Mouse (Mus musculus) CD4-positive, CD25-positive, alpha-beta regulatory T cell, adult 4 months (primary cell): Measurements from ENCODE around the gene Cped1. TPM values are rescaled to one million over a fixed set of nuclear protein-coding genes. Genes with fewer than 3 reads are reported as not detected.
"Not testable (repeated sequence)": the region's sequence is repeated elsewhere in the genome, so short reads cannot be mapped to it uniquely, and the experiment has no call there.

Experiments used
- ATAC-seq: one replicate; pipeline ENCODE4 v1.8.0; 2017
- polyA plus RNA-seq, 2 experiments: library from polyadenylated mRNA; unstranded; fragments of 100-300 nt; shearing (Covaris generic); gene quantifications; one replicate each; pipeline ENCODE4 v1.2.1; 2017

The Cped1 gene
- polyA plus RNA-seq, 2 experiments from 2014 or later: 0.15 TPM; not detected in 1

DNA sequence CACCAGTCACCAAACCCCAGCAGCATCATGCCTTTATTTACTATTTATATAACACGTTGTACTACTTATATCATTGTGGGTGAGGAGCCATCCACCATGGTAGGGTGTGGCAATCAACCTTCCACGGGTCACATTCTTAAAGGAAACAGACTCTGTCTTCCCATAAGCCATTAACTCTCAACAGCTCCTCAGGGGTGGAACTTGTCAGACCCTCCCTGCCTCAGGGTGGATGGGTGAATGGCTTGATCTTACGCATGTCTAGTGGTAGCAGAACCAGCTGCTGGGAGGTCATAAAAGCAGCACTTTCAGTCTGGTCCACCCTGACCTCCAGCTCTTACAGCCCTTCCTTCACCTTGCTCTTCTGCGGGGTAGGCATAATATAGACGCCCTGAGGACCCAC lies 100.3 kb downstream of the Cped1 start:
- ATAC-seq: no peak

DNA sequence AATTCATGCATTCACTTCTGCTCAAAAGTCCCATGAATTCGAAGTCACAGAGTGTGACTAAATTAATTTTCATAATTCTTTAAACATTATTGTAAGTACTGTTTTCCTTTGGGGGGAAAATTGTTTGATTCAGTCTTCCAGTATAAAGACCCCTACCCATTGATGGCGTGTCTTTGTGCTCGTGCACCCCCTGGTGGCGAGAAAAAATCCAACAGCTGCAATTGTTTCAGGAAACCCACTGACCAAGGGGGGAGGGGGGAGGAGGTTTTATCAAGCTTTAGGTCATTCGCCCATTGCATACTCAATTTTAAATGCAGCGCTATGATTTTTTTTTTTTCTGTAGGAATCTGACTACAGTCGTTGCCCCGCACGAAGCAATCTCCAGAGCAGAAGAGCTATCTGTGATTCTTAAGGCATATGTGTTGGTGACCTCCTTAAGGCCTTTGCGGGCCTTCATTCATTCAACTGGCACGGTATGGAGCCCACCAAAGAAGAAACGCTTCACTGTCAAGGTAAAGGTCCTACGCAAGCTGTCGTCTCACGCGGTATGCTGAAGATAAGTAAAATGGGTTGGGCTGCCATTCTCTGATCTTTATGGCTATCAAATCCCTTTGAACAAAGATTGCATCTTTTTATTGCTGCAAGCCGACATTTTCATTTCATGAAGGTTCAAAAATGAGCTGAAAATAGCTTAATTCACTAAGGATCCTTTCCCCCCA lies 102.8 kb downstream of the Cped1 start:
- no peak for ATAC-seq

DNA sequence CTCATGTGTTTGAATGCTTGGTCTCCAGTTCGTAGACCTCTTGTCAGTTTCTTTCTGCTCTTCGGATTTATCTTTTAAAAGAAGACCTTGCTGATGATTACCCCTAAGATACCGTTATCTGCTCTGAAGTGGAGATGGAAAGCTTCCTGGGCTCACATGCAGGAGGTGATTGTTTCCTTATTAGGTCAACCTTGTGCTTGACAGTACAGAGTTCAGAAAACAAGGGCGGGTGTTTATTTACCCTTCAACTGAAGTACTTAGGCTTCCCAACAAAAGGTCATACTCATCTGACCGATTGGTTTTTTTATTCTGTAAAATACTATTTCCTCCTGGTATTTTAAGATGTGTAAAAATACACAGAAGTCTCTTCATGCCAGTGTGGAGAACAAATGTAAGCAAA lies 106.1 kb downstream of the Cped1 start:
- no peak for ATAC-seq

DNA sequence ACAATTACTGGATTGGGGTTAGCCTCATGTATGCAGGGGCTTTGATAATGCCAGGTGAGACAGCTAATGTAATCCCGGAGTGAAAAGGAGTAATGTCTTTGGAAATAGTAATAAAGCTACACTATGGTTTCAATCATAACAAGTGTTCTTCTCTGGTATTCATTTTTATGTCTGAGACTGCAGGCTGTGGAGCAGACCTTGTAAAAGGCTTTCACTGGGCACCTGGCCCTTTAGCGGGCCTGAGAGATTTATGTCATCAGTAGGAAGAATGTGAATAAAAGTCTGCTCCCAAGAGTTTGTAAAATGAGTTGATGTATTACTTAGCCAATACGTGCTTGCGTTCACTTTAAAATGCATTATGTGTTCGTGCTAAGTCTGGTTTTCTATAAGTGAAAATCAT lies 108.1 kb downstream of the Cped1 start:
- no peak for ATAC-seq

DNA sequence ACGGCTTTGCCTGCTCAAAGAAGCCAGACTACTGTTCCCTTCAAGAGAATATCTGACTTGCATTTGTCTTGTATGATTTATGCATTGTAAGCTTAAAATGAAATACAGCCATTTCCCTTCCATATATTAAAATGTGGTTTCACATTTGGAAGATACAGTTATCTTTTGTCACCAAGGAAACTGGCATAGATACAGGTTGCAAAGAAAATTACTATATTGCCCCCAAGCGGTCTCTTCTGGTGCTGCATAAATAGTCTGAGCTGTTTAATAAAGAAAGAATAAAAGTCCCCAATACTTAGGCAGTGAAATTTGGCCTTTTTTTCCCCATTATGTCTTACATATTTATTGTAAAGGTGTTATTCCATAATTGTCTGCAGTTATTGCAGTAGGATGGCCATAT lies 112.0 kb downstream of the Cped1 start:
- ATAC-seq: no peak

DNA sequence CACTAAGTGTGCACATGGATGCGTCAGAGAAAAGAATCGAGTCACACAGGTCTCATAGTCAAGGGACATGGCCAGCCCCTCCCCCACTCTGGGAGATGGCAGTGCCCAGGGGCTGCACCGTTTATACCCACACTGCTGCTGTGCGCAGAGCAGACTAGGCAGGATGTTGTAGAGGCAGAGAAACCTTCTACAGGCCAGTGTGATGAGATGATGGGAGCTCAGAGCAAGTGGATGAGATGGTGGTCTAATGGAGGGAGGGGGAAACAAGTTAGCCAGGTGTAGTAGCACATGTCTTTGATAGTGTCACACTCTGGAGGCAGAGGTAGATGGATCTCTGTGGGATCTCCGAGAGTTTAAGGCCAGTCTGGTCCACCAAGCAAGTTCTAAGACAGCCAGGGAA lies 114.1 kb downstream of the Cped1 start:
- no peak for ATAC-seq

DNA sequence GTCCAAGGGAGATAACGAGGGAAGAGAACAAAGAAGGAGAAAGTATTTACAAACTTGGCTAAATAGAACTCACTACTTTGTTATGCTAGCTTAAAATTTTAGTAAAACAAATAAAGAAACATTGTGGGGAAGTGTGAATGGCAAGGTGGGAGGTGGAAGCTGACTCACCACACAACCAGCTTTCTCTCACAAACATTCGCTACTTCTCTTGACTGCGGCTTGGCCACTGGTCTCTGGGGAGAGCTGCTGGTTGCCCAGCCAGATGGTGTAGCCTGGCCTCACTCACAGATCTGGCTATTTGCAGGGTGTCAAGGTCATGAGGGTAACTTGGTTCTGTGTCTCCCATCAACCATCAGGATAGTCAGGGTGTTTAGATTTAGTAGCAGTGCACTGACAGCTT lies 116.2 kb downstream of the Cped1 start:
- ATAC-seq: no peak

DNA sequence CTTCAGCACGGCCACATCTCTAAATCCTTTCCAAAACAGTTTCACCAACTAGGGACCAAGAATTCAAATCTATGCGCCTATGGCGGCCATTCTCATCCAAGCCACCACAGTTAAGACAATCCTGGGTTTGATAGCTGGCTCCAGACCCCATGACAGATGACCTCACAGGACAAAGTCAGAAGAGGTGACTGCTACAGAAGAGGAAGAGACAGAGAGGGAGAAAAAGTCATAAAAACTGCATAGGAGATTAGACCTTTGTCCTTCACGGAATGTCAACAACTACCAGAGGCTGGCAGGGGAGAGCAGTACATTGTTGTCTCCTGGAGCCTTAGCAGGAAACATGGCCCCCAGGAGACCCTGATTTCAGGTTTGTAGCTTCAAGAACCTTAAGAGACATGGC lies 117.0 kb downstream of the Cped1 start:
- ATAC-seq: no peak

DNA sequence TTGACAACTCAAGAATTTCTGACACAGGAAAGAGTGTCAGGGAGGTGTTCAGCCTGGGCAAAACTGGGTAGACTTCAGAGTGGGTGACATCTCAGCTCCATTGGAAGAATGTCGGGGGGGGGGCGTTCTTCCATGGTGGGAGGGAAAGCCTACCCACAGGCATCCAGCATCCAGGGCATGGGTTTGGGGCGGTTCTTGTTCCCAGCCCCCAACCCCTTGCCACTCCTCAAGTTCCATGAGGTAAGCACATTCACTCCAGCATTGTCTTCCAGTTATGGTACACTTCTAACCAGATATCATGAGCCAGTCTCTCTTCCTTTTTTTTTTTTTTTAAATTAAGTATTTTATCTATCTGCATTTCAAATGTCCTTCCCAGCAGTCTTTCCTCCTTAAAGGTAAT lies 118.0 kb downstream of the Cped1 start:
- no peak for ATAC-seq

DNA sequence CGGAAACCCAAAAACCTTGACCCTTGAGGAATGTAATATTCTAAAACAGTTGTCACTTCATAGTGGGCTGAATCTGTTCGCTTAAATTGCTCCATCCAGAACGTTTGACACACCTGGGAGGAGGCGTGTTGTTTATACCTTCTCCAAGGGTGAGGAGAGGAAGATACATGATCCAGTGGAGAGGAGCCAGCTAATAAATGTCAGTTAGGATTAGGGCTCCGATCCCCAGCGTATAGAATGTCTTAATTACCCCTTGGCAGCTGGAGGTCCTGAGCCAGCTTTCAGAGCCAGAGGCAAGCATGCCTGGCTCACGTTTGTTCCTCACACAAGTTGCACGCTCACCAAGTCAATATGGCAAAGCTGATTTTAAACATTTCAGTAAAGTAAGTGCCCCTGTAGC lies 118.5 kb downstream of the Cped1 start:
- ATAC-seq: no peak

DNA sequence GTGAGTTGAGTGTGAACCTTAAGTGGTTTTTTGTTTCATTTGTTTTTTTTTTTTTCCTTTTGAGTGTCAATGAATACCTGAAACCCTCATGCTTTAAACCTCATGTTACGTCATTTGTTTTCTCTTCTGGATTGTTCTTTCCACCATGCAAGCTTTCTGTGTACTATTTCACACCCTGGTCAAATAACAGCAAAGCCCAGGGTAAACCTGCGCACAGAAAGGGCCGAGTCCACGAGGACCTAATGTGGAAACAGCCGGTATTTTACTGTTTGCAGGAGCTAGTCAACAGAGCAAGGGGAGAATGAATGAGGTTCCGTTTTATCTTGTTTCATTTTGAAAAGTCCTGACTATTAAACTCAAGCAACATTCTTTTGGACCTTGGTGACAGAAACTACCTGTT lies 128.4 kb downstream of the Cped1 start:
- no peak for ATAC-seq

DNA sequence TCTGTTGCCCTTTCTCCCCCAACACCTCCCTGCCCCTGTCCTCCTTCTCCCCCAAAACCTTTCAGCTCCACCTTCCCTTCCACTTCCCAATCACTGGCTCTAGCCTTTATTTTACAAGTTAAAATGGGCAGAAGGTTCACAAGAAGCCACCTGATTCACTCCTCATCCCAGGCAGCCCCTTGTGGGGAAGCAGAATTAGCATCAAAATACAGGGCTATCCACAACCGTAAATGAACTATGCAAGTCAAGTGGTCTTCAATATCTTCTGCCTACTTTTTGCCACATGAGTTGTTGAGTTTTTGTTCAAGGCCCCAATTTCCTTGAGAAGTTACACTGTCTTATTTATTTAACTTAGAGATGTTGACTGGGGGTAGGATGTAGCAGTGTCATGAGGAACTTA lies 131.0 kb downstream of the Cped1 start:
- ATAC-seq: no peak

DNA sequence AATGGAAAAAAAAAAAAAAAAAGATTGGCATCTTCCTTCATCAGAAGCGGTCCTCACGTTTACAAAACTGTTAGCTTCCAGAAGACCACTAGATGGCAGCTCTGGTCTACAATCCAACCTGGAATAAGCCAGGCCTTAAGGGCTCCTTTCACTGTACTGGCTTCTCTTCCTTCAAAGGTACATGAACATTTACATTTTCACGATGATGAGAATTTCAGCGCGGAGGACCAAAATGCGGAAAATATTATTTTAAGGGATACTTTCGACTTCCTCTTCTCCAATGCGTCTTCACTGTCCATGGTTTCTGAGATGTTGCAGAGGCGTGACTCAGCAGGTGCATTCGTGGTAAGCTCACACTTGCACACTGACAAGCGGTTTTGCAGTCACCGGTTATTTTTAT lies 136.4 kb downstream of the Cped1 start:
- ATAC-seq: peak; percentile 81

DNA sequence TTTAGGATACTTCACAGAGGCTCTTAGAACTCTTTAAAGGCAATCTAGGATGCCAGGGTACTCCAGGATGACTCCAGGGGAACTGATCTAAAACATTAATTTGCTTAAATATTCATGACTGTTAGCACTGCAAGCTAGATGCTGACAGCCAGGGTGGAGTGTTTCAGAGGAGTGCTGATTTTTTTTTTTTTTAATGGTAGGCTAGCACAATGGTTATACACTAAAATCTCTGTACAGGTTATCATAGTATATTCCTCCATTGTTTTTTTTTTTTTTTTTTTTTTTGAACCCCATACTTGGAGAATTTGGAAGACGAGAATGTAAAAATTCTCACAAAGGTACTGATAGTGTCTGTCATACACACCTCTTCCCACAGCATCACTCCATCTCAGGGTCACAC lies 137.0 kb downstream of the Cped1 start:
- no peak for ATAC-seq

DNA sequence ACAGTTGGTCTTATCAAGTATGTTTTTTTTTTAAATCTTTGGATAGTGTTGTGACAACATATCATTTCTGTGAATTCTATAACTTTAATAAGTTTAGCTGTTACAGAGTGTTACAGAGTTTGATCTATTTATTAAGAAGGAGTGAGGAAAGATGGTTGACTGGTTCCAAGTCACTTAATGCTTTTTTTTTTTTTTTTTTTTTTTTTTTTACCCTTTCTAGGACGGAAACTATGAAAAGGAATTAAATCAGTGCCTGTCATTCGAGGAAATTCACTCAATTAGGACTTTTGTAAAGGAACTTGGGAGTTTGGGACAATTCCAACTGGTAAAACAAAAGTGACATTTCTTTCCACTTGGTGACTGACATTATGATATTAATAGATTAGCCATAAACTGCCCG lies 137.6 kb downstream of the Cped1 start:
- no peak for ATAC-seq

DNA sequence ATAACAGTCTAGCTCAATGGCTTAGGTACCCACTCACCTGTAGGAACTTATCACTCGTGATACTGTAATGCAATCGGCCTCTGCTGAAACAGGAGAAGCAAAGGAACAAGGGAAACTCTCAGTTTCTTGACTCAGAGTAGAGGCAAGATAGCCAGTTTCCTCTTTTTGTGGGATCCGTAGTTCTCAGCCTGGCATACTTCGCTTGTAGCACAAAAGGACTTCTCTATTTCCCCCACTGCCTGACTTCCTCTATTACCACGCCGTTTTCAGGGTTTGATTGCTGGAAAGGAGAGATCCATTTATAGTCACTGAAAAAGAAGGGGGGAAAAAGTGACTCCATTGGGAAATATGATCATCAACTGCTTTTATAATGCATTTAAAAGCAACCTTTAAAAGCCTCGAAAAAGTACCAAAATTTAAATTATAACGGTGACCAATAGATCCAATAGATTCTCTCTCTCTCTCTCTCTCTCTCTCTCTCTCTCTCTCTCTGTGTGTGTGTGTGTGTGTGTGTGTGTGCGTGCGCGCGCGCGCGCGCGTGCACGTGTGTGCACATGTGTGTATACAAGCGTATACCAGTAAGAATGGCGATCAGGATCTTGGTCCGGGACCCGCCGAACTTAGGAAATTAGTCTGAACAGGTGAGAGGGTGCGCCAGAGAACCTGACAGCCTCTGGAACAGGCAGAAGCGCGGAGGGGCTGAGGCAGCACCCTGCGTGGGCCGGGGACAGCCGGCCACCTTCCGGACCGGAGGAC lies 139.0 kb downstream of the Cped1 start:
- not testable (repeated sequence) for ATAC-seq

DNA sequence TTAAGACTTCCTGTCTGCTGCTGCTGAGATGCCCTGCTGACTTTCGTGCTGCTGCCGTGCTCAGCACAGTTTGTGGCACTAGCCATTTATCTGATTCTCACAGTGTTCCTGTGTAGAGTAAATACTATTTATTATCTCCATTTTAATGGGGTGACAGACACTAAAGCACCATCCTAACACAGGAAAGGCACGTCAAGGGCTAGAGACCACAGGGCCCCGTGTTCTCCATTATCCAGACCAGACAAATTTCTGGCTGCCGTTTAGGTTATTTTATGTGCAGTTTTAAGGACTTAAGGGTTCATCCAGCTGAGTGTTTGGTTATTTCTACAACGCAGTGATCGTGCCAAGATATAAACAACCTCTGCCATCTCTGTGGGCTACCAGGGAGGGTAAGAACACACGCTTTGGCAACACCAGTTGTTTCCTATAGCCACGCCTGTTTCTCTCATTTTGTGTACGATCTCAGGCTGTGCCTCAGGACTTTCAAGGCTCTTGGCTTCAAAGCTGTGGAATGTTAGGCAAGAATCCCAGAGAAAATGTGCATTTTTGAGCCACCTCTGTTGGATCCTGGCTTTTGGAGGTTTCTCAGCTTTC lies 149.4 kb downstream of the Cped1 start:
- ATAC-seq: no peak

DNA sequence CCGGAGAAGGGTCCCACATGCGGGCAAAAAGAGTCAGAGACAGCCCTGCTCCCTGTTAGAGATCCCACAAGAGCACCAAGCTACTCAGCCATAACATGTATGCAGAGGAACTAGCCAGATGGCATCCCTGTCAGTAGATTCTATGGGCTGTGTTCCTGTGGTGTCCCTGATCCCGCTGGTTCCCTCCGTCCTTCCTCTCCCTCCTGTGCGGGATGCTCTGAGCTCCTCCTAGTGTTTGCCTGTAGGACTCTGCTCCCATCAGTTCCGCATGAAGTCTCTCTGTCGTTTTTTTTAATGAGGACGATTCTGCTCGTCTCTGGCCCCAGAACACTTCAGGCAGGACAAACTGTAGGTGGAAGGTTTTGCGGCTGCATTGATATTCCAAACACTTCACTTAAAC lies 151.1 kb downstream of the Cped1 start:
- ATAC-seq: no peak

DNA sequence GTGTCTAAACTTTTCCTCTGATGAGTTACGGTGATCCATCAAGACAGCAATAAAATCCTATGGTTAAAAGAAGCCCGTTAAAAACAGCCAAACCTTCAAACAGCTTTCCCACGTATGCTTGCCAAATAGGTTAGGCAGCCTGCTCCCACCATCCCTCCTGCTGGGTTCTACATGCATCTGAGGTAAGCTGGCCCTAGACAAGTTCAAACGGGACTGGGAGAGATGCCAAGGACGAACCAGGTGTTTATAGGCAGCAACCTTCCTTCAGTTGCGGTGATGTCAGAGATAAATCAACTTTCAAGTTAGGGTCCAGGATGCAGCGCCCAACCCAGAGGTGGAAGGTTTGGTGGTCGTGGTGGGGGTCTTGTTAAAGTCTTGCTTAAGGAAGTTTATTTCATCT lies 155.1 kb downstream of the Cped1 start:
- no peak for ATAC-seq

DNA sequence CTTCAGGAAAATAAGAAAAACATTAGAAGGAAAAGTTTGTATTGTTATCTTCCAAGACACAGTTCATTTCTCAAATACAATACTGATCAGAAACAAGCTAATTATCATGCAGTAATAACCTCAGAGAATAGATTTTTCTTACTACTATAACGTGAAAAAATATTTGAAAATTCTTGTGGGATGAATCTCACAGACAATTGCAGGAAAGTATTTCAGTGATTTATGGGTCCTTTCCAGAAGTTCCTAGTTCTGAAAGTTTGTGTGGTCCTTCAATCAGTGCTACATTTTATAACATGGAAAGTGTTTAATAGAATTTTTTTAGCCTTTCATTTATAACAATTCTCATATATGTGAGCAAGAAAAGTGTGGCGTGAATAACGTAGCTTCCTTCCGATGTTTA lies 161.5 kb downstream of the Cped1 start:
- ATAC-seq: no peak

DNA sequence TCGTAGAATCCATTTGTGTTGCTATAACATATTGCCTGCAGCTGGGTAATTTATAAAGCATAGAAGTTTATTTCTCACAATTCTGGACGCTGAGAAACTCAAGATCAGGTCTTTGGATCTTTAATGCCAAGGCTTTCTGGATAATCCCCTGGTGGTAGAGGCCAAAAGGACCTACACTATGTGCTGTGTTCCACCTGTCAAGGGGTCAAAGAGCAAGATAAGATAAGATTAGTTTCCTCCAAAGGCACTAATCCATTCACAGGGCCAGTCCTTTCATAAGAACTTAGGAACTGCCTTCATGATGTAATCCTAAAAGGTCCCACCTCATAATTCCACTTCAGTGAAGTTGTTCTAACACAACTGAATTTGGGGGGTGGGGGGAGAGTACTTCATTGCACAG lies 162.8 kb downstream of the Cped1 start:
- no peak for ATAC-seq

DNA sequence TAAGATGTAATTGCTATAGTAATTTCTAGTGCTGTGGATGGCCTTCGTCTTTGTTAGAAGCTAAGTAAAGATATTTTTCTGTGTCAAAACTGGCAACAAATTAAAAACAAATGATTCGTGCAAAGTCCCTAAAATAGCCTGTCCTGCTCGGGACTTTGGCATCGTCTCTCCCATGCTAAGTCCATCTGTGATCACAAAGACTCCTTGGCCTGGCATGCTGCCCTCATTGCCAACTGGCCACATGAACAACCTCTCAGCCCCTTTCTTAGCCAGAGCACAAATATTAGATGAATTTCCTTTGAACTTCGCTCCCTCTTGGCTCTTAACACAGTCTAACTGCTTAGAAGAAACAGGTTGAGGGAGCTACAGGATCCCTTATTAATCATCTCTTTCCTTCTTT lies 171.7 kb downstream of the Cped1 start:
- no peak for ATAC-seq

DNA sequence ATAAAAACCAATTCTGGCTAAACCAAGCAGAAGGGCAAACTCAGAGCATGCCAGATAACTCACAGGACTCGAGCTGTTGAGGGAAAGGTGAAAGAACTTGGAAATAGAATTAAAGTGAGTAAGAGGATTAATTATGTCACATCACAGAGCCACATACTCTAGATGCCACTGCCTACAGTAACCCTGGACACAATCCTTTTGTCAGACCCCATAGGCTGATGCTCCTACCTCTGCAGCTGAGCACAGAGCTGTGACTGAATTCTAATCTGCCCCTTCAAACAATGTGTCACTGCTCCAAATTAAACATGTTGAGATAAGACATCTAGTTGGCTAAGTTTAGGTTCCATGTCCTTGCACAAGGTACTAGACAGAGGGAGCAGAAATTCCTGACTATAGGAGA lies 176.2 kb downstream of the Cped1 start:
- no peak for ATAC-seq

DNA sequence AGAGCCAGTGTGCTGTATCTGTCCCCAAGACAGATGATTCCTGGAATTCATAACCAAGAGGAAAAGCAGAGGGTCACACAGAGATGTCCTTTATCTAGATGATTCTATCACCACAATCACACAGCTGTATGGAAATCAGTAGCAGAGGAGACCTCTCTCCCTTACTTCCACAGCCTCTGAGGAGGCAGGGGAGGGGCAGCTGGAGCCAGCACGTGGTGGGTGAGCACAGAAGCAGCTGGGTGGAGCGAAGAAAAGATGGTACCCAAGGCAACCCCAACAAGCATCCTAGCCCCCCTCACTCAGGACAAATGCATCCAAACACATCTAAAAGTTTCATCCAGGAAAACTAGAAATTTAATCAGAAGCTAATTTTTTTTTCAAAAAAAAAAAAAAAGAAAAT lies 182.7 kb downstream of the Cped1 start:
- no peak for ATAC-seq
